Mouse (Mus musculus): ENCODE data around the gene Stip1. TPM values are rescaled to one million over a fixed set of nuclear protein-coding genes. Genes with fewer than 3 reads are reported as not detected.

The Stip1 gene
- polyA plus RNA-seq, 1 experiment from 2014 or later, result 245 TPM

GRCm38 (mm10) chr19:7039088-7039720 is 563 bp downstream of the Stip1 start:
- H3K27ac ChIP-seq (replicated peaks), result peak overlapping the region; percentile 84
- H3K9ac ChIP-seq (replicated peaks), result peak overlapping the region; percentile 82
- H3K4me2 ChIP-seq (replicated peaks), result peak overlapping the region; percentile 65
- no peak for ATAC-seq (replicated peaks)
- peaks cover 37% of the 10 kb centered on the region for H3K4me1 ChIP-seq
- WGBS, result 1% methylated on average over 32 of the region's 35 CpGs
- H3K27me3 ChIP-seq, result no peaks in the 10 kb centered on the region
- H3K36me3 ChIP-seq, result peaks cover 14% of the 10 kb centered on the region
- H3K9me3 ChIP-seq, result no peaks in the 10 kb centered on the region
- H3K4me3 ChIP-seq, result peak overlapping the region; percentile 61

- Histone ChIP-seq H3K27ac (replicated peaks) (no peak overlapping the region), H3K9me3 (no peaks in the 10 kb centered on the region), H3K27me3 (no peaks in the 10 kb centered on the region), H3K4me2 (replicated peaks) (no peak overlapping the region), H3K4me3 (no peak overlapping the region), H3K36me3 (peaks cover 64% of the 10 kb centered on the region), H3K4me1 (peaks cover 29% of the 10 kb centered on the region), H3K9ac (replicated peaks) (no peak overlapping the region)
- 90% methylated on average over 5 of the region's 5 CpGs for WGBS
- ATAC-seq (replicated peaks), result no peak
Measured at GRCm38 (mm10) chr19:7034006-7034405, 5.8 kb downstream of the Stip1 start.

DNA sequence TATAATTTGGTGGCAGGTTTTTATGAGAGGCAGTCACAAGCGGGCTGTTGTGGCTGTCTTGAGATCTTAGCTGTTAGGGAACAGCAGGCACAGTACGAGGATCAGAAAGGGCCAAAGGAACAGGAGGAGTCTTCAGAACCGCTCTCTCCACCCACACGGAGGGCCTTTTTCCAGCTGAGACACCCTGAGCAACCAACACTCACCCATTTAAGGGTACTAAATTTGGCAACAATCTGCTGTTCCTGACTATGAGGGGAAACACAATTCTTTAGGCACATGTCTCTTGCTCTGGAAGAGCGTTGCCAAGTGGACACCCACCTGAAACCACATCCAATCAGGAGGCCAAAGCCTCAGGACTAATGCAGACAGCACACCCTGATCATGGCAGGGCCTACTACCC is 10.2 kb downstream of the Stip1 start:
- Histone ChIP-seq H3K27ac (replicated peaks) (no peak overlapping the region), H3K4me3 (no peak overlapping the region), H3K9ac (replicated peaks) (no peak overlapping the region), H3K4me2 (replicated peaks) (no peak overlapping the region), H3K9me3 (no peaks in the 10 kb centered on the region), H3K27me3 (no peaks in the 10 kb centered on the region), H3K36me3 (peaks cover 97% of the 10 kb centered on the region), H3K4me1 (no peaks in the 10 kb centered on the region)
- WGBS, result 95% methylated on average over 5 of the region's 5 CpGs
- no peak for ATAC-seq (replicated peaks)

- ATAC-seq (replicated peaks), result no peak
- WGBS, result 47% methylated on average over 3 of the region's 3 CpGs
- Histone ChIP-seq H3K9ac (replicated peaks) (no peak overlapping the region), H3K36me3 (peaks cover 66% of the 10 kb centered on the region), H3K4me3 (no peak overlapping the region), H3K27ac (replicated peaks) (no peak overlapping the region), H3K4me1 (no peaks in the 10 kb centered on the region), H3K4me2 (replicated peaks) (no peak overlapping the region), H3K9me3 (no peaks in the 10 kb centered on the region), H3K27me3 (no peaks in the 10 kb centered on the region)
Measured at GRCm38 (mm10) chr19:7020224-7020641, 19.5 kb downstream of the Stip1 start.

DNA sequence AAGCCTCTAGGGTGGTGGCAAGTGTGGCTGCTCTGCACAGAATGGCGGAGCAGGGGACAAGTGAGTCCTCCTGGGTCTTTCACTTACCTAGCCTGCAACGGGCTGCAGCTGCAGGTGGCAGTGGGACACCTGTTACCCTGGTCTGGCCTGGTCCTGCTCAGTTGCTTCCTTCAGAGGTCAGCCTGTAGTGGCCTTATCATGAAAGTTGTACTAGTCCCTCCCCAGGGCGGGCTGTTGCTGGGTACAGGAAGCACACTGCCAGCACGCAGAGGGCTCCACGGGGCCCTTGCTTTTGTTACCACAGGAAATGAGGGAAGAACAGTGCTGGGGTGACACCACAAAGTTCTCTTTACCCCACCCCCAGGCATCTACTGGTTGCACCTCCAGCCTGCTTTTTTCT is 20.6 kb downstream of the Stip1 start, which contains the start of gene Fermt3:
TSS of gene Fermt3 (minus strand) at position 279 of the 400 bp plus-strand sequence.
- Histone ChIP-seq H3K9me3 (no peaks in the 10 kb centered on the region), H3K36me3 (peaks cover 56% of the 10 kb centered on the region), H3K4me1 (no peaks in the 10 kb centered on the region), H3K9ac (replicated peaks) (no peak within 1 kb of the TSS), H3K4me3 (no peak within 1 kb of the TSS), H3K27ac (replicated peaks) (no peak within 1 kb of the TSS), H3K27me3 (no peaks in the 10 kb centered on the region), H3K4me2 (replicated peaks) (no peak within 1 kb of the TSS)
- ATAC-seq (replicated peaks), result no peak
- 92% methylated on average over 5 of the region's 5 CpGs for whole genome bisulfite sequencing

DNA sequence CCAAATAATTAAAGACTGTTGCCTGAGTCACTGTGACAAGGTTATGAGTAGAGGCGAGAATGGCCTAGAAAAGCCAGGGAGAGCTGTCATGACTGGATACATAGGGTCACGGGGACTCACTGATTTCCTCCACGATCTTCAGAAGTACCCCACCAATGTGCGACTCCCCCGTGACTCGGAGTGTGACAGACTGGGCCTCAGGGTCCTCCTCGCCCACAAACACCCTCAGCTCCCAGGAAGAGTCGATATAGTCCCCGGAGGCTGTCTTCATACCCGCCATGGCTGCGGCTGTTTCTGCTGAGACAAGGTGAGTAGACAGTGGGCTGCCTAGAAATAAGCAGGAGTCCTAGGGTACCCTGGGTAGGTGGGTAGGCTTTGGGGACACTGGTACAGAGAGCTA is 21.2 kb downstream of the Stip1 start:
- Histone ChIP-seq H3K36me3 (peaks cover 51% of the 10 kb centered on the region), H3K9me3 (no peaks in the 10 kb centered on the region), H3K27me3 (no peaks in the 10 kb centered on the region), H3K9ac (replicated peaks) (no peak overlapping the region), H3K4me3 (no peak overlapping the region), H3K4me1 (no peaks in the 10 kb centered on the region), H3K27ac (replicated peaks) (no peak overlapping the region), H3K4me2 (replicated peaks) (no peak overlapping the region)
- WGBS, result 91% methylated on average over 11 of the region's 11 CpGs
- ATAC-seq (replicated peaks), result no peak

DNA sequence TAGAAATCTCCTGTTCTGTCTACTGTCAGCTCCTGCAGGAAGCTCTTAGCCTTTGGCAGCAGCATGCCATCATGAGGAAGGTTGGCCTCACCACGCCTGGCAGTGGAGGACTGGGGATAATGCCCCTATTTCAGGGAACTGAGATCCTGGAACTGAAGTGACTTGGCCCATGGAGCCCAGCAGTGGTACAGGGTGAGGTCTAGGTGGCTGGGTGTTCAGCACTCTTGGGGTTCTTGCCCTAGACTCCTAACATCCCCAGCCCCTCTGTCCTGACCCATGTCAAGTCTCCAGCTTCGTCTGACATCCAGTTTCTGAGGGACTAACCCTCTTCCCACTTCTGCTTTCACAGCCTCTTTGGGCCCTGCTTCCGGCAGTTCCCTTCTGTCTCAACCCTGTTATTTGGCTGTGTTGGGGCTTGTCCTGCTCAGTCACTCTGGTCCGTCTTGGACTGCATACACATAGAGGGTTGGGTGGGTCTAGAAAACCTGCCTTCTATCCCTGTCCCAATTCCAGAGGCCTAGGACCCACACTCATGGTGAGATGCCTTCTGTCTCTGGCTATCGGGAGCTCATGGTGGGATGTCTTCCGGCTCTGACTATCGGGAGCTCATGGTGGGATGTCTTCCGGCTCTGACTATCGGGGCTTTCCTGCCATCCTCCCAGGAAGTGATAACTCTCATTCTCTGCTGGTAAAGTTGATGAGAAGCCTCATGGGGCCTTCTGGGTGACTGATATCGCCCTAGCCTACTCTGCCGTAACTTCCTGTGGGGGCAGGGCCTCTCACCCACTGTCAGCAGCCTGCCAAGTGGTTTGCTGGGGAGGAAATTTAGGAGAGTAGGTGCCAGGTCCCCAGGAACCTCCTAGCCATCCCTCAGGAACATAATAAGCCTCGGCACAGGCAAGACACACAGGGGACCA is 22.0 kb downstream of the Stip1 start:
- Histone ChIP-seq H3K9ac (replicated peaks) (no peak overlapping the region), H3K9me3 (no peaks in the 10 kb centered on the region), H3K4me2 (replicated peaks) (no peak overlapping the region), H3K27me3 (no peaks in the 10 kb centered on the region), H3K4me3 (no peak overlapping the region), H3K4me1 (no peaks in the 10 kb centered on the region), H3K27ac (replicated peaks) (no peak overlapping the region), H3K36me3 (peaks cover 44% of the 10 kb centered on the region)
- no peak for ATAC-seq (replicated peaks)
- WGBS, result 90% methylated on average over 12 of the region's 12 CpGs

DNA sequence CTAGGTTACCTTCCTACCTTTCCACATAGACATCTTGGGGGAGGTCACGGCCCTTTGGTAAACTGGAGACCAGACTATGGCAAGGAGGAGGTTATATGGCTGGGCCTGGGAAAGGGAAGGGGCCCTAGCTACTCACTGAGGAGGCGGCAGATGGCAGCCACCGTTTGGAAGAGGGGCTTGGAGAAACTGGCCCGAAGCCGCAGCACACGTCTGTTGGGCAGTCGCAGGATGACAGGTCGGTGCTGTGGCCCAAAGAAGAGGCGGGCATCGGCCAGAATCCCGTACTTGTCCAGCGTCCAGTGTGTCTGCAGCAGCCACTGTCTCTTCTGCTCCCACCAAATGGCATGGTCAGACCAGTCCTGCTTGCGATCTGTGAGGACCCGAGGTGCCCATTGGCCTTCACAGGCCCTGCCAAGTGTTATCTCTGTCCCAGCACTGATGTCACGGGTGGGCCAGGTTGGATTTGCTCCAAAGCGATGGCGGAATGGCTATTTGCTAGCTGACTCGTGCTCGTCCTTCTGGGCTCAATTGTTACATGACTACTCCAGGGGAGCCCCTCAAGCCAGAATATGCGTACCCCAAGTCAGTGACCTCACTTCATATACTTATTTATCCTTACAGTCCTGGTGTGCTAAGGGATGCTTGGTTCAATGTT is 25.2 kb downstream of the Stip1 start:
- Histone ChIP-seq H3K27ac (replicated peaks) (no peak overlapping the region), H3K27me3 (no peaks in the 10 kb centered on the region), H3K4me2 (replicated peaks) (no peak overlapping the region), H3K4me3 (no peak overlapping the region), H3K4me1 (no peaks in the 10 kb centered on the region), H3K9me3 (no peaks in the 10 kb centered on the region), H3K36me3 (peaks cover 12% of the 10 kb centered on the region), H3K9ac (replicated peaks) (no peak overlapping the region)
- 92% methylated on average over 20 of the region's 20 CpGs for WGBS
- ATAC-seq (replicated peaks), result no peak

DNA sequence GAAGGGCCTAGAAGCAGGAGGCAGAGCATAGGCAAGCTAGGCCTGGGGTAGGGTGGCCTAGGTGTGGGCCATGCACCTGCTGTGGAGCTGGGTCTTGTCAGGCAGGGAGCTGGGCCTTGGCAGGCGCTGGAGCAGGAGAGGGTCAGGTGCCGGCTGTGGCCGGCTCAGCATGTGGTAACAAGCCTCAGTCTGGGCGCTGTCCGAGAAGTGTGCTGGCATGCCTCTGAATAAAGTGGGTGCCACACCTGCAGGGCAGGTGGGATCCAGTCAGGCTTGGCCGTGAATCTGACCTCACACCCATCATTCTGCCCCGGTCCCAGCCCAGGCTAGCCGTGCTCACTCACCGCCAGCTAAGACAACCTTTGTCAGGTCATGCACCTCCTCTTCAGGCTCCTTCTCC is 25.8 kb downstream of the Stip1 start:
- Histone ChIP-seq H3K27me3 (no peaks in the 10 kb centered on the region), H3K4me1 (no peaks in the 10 kb centered on the region), H3K9me3 (no peaks in the 10 kb centered on the region), H3K4me3 (no peak overlapping the region), H3K9ac (replicated peaks) (no peak overlapping the region), H3K27ac (replicated peaks) (no peak overlapping the region), H3K36me3 (0 out of 2 replicates have a peak, but pooled peaks cover 6% of the 10 kb centered on the region), H3K4me2 (replicated peaks) (no peak overlapping the region)
- no peak for ATAC-seq (replicated peaks)
- 90% methylated on average over 9 of the region's 9 CpGs for WGBS

DNA sequence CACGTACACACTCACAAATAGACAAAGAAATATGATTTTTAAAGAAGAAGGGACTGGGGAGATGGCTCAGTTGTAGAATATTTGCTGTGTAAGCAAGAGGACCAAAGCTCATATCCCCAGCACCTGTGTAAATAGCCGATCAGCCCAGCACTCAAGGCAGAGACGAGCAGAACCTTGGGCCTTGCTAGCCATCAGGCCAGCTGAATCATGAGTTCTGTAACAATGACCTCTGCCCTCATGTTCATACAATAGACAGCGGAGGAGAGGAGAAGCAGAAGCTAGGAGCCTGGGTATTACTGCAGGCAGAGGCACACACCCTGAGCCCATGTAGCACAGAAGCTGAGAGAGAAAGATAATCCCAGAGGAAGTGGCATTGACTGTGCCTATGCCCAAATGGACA is 27.3 kb downstream of the Stip1 start:
- Histone ChIP-seq H3K4me1 (no peaks in the 10 kb centered on the region), H3K9ac (replicated peaks) (no peak overlapping the region), H3K27me3 (no peaks in the 10 kb centered on the region), H3K9me3 (no peaks in the 10 kb centered on the region), H3K27ac (replicated peaks) (no peak overlapping the region), H3K36me3 (0 out of 2 replicates have a peak, but pooled peaks cover 3% of the 10 kb centered on the region), H3K4me3 (no peak overlapping the region), H3K4me2 (replicated peaks) (no peak overlapping the region)
- 92% methylated on average over 4 of the region's 4 CpGs for WGBS
- ATAC-seq (replicated peaks), result no peak

- Histone ChIP-seq H3K4me2 (replicated peaks) (no peak overlapping the region), H3K9ac (replicated peaks) (no peak overlapping the region; the same call in 1 of the 2 replicates), H3K4me1 (no peaks in the 10 kb centered on the region), H3K4me3 (no peak overlapping the region), H3K36me3 (no peaks in the 10 kb centered on the region), H3K27me3 (no peaks in the 10 kb centered on the region), H3K9me3 (no peaks in the 10 kb centered on the region), H3K27ac (replicated peaks) (no peak overlapping the region)
- no peak for ATAC-seq (replicated peaks)
- 86% methylated on average over 9 of the region's 9 CpGs for WGBS
Measured at GRCm38 (mm10) chr19:7006892-7007593, 32.7 kb downstream of the Stip1 start.

Measured in forebrain, embryonic 15.5 days (tissue).